Mouse (Mus musculus) left cerebral cortex, postnatal 14 days (tissue): ENCODE results near the gene Gm21119. TPM values are rescaled to one million over a fixed set of nuclear protein-coding genes. Genes with fewer than 3 reads are reported as not detected.
"Not testable (repeated sequence)": the region's sequence is repeated elsewhere in the genome, so short reads cannot be mapped to it uniquely, and the experiment has no call there.

Experiments used
- DNase-seq, 2 experiments: peaks; one replicate each; pipeline ENCODE4 v3.0.0; 2021 to 2022; ENCODE audit warnings: low spot score in 2 of 2, mixed read lengths in 1 of 2
- intact Hi-C: fragments of 180-260 bp; cut with DNase I; formaldehyde crosslinking; loops from one replicate; pipeline ENCODE4 v1.15.1; 2025
- long read RNA-seq, 2 experiments: library from polyadenylated mRNA; stranded (forward); transcript quantifications; one replicate each; pipeline ENCODE4 v2.0.0; 2021
- total RNA-seq, 2 experiments: library from RNA; stranded (reverse); gene quantifications; 2 replicates each; pipeline ENCODE4 v1.2.3; 2021

The Gm21119 gene
- total RNA-seq: 1 to 10 TPM; 1.1 to 1.4 TPM
- long read RNA-seq, experiment 1, partial matches to known transcripts: 0 of 3 reads
- long read RNA-seq, experiment 1, other reads (novel, unspliced or antisense): 3 of 3 reads
- long read RNA-seq, experiment 2: 0 reads

GRCm38 (mm10) chr8:20614619-20615018 lies at the start of gene Gm21119:
Gene Gm21119 (plus strand): TSS chr8:20614919.
- intact Hi-C loops, DNase-seq: not testable (repeated sequence)

- intact Hi-C loops, DNase-seq: not testable (repeated sequence)
These were observed 48.0 kb upstream of the Gm21119 start for GRCm38 (mm10) chr8:20566753-20567152.

GRCm38 (mm10) chr8:20581081-20581480 lies 33.6 kb upstream of the Gm21119 start:
- DNase-seq: peak; percentile 68 to 83
- intact Hi-C loops: not testable (repeated sequence)

GRCm38 (mm10) chr8:20582772-20583171 lies 31.9 kb upstream of the Gm21119 start:
- DNase-seq, intact Hi-C loops: not testable (repeated sequence)

- peak in 1 of 2 experiments; percentile 11 for DNase-seq
- intact Hi-C loops: not testable (repeated sequence)
These were observed 26.2 kb upstream of the Gm21119 start for GRCm38 (mm10) chr8:20588268-20589177.

GRCm38 (mm10) chr8:20589178-20589539 lies 25.6 kb upstream of the Gm21119 start:
- intact Hi-C loops: not testable (repeated sequence)
- peak in 1 of 2 experiments; percentile 17 for DNase-seq

GRCm38 (mm10) chr8:20590117-20590997 lies 24.4 kb upstream of the Gm21119 start:
- DNase-seq: peak in 1 of 2 experiments; percentile 11
- intact Hi-C loops: not testable (repeated sequence)

- intact Hi-C loops, DNase-seq: not testable (repeated sequence)
These were observed 23.7 kb upstream of the Gm21119 start for GRCm38 (mm10) chr8:20591002-20591401.

GRCm38 (mm10) chr8:20592732-20593272 lies 21.9 kb upstream of the Gm21119 start:
- intact Hi-C loops, DNase-seq: not testable (repeated sequence)

- intact Hi-C loops: not testable (repeated sequence)
- DNase-seq: peak; percentile 46 to 62
These were observed 20.9 kb upstream of the Gm21119 start for GRCm38 (mm10) chr8:20593841-20594240.

GRCm38 (mm10) chr8:20596081-20596841 lies 18.5 kb upstream of the Gm21119 start:
- DNase-seq: not testable (repeated sequence)

GRCm38 (mm10) chr8:20596842-20597708 lies 17.6 kb upstream of the Gm21119 start:
- DNase-seq: peak; percentile 68 to 72
- intact Hi-C loops: not testable (repeated sequence)

More at GRCm38 (mm10) chr8:20596081-20596841, 18.5 kb upstream of the Gm21119 start:
- intact Hi-C loops: not testable (repeated sequence)

- intact Hi-C loops, DNase-seq: not testable (repeated sequence)
These were observed 16.2 kb upstream of the Gm21119 start for GRCm38 (mm10) chr8:20598300-20599170.

GRCm38 (mm10) chr8:20599350-20599749 lies 15.4 kb upstream of the Gm21119 start:
- DNase-seq, intact Hi-C loops: not testable (repeated sequence)

- intact Hi-C loops, DNase-seq: not testable (repeated sequence)
These were observed 3.9 kb upstream of the Gm21119 start for GRCm38 (mm10) chr8:20610856-20611255.

GRCm38 (mm10) chr8:20612721-20613120 lies 2.0 kb upstream of the Gm21119 start:
- DNase-seq, intact Hi-C loops: not testable (repeated sequence)

GRCm38 (mm10) chr8:20630766-20631165 lies 16.0 kb downstream of the Gm21119 start:
- intact Hi-C loops, DNase-seq: not testable (repeated sequence)
